Mouse (Mus musculus) heart, adult 2 months (tissue): ENCODE measurements around the gene Rars. TPM values are rescaled to one million over a fixed set of nuclear protein-coding genes. Genes with fewer than 3 reads are reported as not detected.

Experiments used
- DNase-seq, 2 experiments: peaks; one replicate each; pipeline ENCODE4 v3.0.0; 2021
- H3K27ac ChIP-seq: fragments of 200-600 bp; 2 replicates; pipeline ENCODE4 v1.8.1; 2022
- H3K27me3 ChIP-seq: fragments of 200-500 bp; 2 replicates; pipeline ENCODE4 v1.6.1; 2012; ENCODE audit warnings: mild to moderate bottlenecking, low read length, inconsistent platforms, mixed read lengths; ENCODE audit not compliant: control insufficient read depth, insufficient read depth
- H3K36me3 ChIP-seq: fragments of 200-500 bp; 2 replicates; pipeline ENCODE4 v1.6.1; 2012; ENCODE audit warnings: low read length, inconsistent platforms; ENCODE audit not compliant: control insufficient read depth, insufficient read depth
- H3K4me1 ChIP-seq: fragments of 200-500 bp; 2 replicates; pipeline ENCODE4 v1.6.1; 2011; ENCODE audit warnings: low read length; ENCODE audit not compliant: control insufficient read depth, insufficient read depth
- H3K4me3 ChIP-seq: fragments of 200-600 bp; 2 replicates; pipeline ENCODE4 v1.8.1; 2022
- H3K79me2 ChIP-seq: fragments of 200-500 bp; replicated peaks from 2 replicates; pipeline ENCODE4 v1.6.1; 2012; ENCODE audit warnings: mild to moderate bottlenecking, inconsistent platforms, low read length, moderate library complexity, mixed read lengths; ENCODE audit not compliant: control insufficient read depth, insufficient read depth
- H3K9ac ChIP-seq: fragments of 200-500 bp; 2 replicates; pipeline ENCODE4 v1.6.1; 2012; ENCODE audit warnings: low read depth, mild to moderate bottlenecking, control low read depth, inconsistent platforms, low read length, mixed read lengths
- CTCF ChIP-seq: fragments of 200-600 bp; IDR thresholded peaks from 2 replicates; pipeline ENCODE4 v1.8.1; 2022; ENCODE audit warnings: antibody characterized with exemption, mild to moderate bottlenecking, moderate library complexity
- EP300 ChIP-seq: fragments of 200-500 bp; IDR thresholded peaks from 2 replicates; pipeline ENCODE4 v1.6.1; 2011; ENCODE audit warnings: low read depth, low read length, control low read depth; ENCODE audit not compliant: insufficient read depth
- POLR2A ChIP-seq: fragments of 200-500 bp; IDR thresholded peaks from 2 replicates; pipeline ENCODE4 v1.6.1; 2011; ENCODE audit warnings: mild to moderate bottlenecking, low read depth, low read length, control low read depth; ENCODE audit not compliant: insufficient read depth
- WGBS: fragments of 180-500 bp; shearing (Covaris S2); methylation state at CpG from one replicate; pipeline ENCODE4 v1.1.7; 2018; 5-methylcytosine and 5-hydroxymethylcytosine counted together
- intact Hi-C: fragments of 180-260 bp; cut with DNase I; formaldehyde crosslinking; loops from one replicate; pipeline ENCODE4 v1.15.1; 2025
- polyA plus RNA-seq: library from polyadenylated mRNA; depleted of rRNA; stranded (reverse); fragments of >200 nt; gene quantifications from 2 replicates; pipeline ENCODE4 v1.2.3, GENCODE M21; 2012
- total RNA-seq, 2 experiments: library from RNA; stranded (reverse); gene quantifications; 2 replicates each; pipeline ENCODE4 v1.2.3; 2021

Gene Rars
- total and polyA plus RNA-seq, 3 experiments, result 11.7 to 37.4 (median 36.3) TPM

GRCm38 (mm10) chr11:35870961-35871360, 36.7 kb upstream of the Rars start:
- Histone ChIP-seq H3K4me3 (no peak overlapping the region), H3K9ac (no peak overlapping the region), H3K27ac (no peak overlapping the region), H3K79me2 (no peaks in the 10 kb centered on the region), H3K27me3 (no peaks in the 10 kb centered on the region), H3K4me1 (no peaks in the 10 kb centered on the region), H3K36me3 (no peaks in the 10 kb centered on the region)
- no peak for TF ChIP-seq CTCF
- TF ChIP-seq EP300, result no peak
- TF ChIP-seq POLR2A, result no peak
- no peak for DNase-seq
- intact Hi-C loops, result no loop called here
- WGBS, result 72% methylated on average over 9 of the region's 9 CpGs

GRCm38 (mm10) chr11:35866140-35866539, 31.8 kb upstream of the Rars start:
- Histone ChIP-seq H3K27ac (no peak overlapping the region), H3K36me3 (no peaks in the 10 kb centered on the region), H3K27me3 (no peaks in the 10 kb centered on the region; the same call in 1 of the 2 replicates), H3K4me3 (no peak overlapping the region), H3K79me2 (no peaks in the 10 kb centered on the region), H3K9ac (no peak overlapping the region), H3K4me1 (no peaks in the 10 kb centered on the region)
- 38% methylated on average over 7 of the region's 7 CpGs for WGBS
- intact Hi-C loops, result no loop called here
- TF ChIP-seq CTCF (no peak), POLR2A (no peak), EP300 (no peak)
- no peak for DNase-seq

- TF ChIP-seq POLR2A (no peak), EP300 (no peak), CTCF (no peak)
- 57% methylated on average over 9 of the region's 9 CpGs for WGBS
- H3K27me3 ChIP-seq, result no peaks in the 10 kb centered on the region; the same call in 1 of the 2 replicates
- no peak overlapping the region for H3K27ac ChIP-seq
- H3K79me2 ChIP-seq, result no peaks in the 10 kb centered on the region
- no peak overlapping the region for H3K4me3 ChIP-seq
- DNase-seq, result no peak
- intact Hi-C loops, result no loop called here
- no peaks in the 10 kb centered on the region for H3K4me1 ChIP-seq
- H3K36me3 ChIP-seq, result no peaks in the 10 kb centered on the region
- no peak overlapping the region for H3K9ac ChIP-seq
Observed at GRCm38 (mm10) chr11:35864981-35865604, 30.8 kb upstream of the Rars start.

GRCm38 (mm10) chr11:35863653-35864052, 29.3 kb upstream of the Rars start:
- Histone ChIP-seq H3K36me3 (no peaks in the 10 kb centered on the region), H3K79me2 (no peaks in the 10 kb centered on the region), H3K4me3 (no peak overlapping the region), H3K27me3 (no peaks in the 10 kb centered on the region; the same call in 1 of the 2 replicates), H3K4me1 (no peaks in the 10 kb centered on the region), H3K9ac (no peak overlapping the region), H3K27ac (no peak overlapping the region)
- no peak for TF ChIP-seq EP300
- TF ChIP-seq POLR2A, result no peak
- no peak for TF ChIP-seq CTCF
- intact Hi-C loops, result no loop called here
- no peak for DNase-seq
- WGBS, result 71% methylated on average over 5 of the region's 5 CpGs

GRCm38 (mm10) chr11:35857395-35858067, 23.2 kb upstream of the Rars start:
- Histone ChIP-seq H3K27ac (no peak overlapping the region), H3K4me3 (no peak overlapping the region), H3K79me2 (no peaks in the 10 kb centered on the region), H3K27me3 (no peaks in the 10 kb centered on the region), H3K36me3 (no peaks in the 10 kb centered on the region), H3K4me1 (no peaks in the 10 kb centered on the region), H3K9ac (no peak overlapping the region)
- no peak for TF ChIP-seq POLR2A
- TF ChIP-seq CTCF, result no peak
- TF ChIP-seq EP300, result no peak
- intact Hi-C loops, result no loop called here
- 65% methylated on average over 12 of the region's 12 CpGs for WGBS
- DNase-seq, result no peak

- H3K4me1 ChIP-seq, result no peaks in the 10 kb centered on the region
- intact Hi-C loops, result no loop called here
- H3K27me3 ChIP-seq, result no peaks in the 10 kb centered on the region
- 72% methylated on average over 11 of the region's 11 CpGs for WGBS
- no peak for DNase-seq
- no peaks in the 10 kb centered on the region for H3K79me2 ChIP-seq
- no peak for TF ChIP-seq CTCF
- no peak for TF ChIP-seq POLR2A
- no peak for TF ChIP-seq EP300
- H3K4me3 ChIP-seq, result no peak overlapping the region
- no peak overlapping the region for H3K27ac ChIP-seq
- H3K36me3 ChIP-seq, result no peaks in the 10 kb centered on the region
- no peak overlapping the region for H3K9ac ChIP-seq
Observed at GRCm38 (mm10) chr11:35856359-35857040, 22.2 kb upstream of the Rars start.
